Mouse (Mus musculus): ENCODE measurements around the gene Ptma. TPM values are rescaled to one million over a fixed set of nuclear protein-coding genes. Genes with fewer than 3 reads are reported as not detected.

The Ptma gene
- polyA plus RNA-seq, 2 experiments, result 993 to 1,286 TPM

DNA sequence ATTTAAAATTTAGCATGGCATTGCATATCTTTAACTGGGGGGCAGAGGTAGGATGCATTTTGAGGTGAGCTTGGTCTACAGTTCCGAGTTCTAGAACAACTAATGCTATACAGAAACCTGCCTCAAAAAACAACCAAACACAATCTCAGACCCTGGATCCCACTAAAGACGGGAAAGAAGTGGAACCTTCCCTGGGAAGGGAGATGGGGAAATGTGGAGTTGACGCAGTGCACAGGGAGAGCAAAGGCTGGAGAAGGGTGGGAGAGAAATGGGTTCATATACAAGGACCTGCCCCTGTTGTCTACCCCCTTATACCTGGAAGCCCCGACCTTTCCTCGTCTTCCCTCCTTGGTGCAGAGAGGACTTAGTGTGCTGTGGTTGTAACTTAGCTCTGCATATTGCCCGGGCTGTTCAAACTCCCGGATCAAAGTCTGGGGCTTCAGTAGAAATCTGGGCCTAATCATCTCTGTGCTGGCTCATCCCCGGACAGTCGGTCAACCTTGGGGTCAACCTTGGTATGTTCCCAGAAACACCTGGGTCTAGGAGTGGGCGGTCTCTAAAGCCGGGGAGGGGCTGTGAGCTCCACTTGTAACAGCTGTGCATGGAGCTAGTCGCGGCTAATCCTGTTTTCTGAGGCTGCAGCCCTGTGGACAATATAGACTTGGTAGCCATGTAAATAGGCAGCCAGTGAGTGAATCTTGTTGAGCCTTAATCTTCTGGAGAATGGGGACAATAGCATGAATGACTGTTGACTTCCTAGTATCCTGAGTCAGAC, 5.2 kb downstream of the Ptma start:
- no peak for TF ChIP-seq EP300 (IDR thresholded peaks at IDR 0.05; ENCODE audit: low read depth)
- no peak for TF ChIP-seq CTCF (IDR thresholded peaks at IDR 0.05; ENCODE audit: low read depth)
- H3K9me3 ChIP-seq (ENCODE audit: control insufficient read depth, low read length), result no peaks in the 10 kb centered on the region
- 9% methylated on average over 13 of the region's 13 CpGs for WGBS (ENCODE audit: insufficient replicate concordance)
- H3K27me3 ChIP-seq (ENCODE audit: control insufficient read depth, insufficient read depth, low read length), result no peaks in the 10 kb centered on the region
- H3K4me1 ChIP-seq (replicated peaks; ENCODE audit: control insufficient read depth in 2 of 2, insufficient read depth in 2 of 2, low read length in 1 of 2), result peaks cover 5 to 15% of the 10 kb centered on the region in 2 experiments
- no peak overlapping the region for H3K9ac ChIP-seq (replicated peaks)
- ATAC-seq (ENCODE audit: insufficient read depth) (peak; percentile 3), DNase-seq (ENCODE audit: low read depth in 3 of 3, low spot score in 3 of 3) (no peak)
- no peak overlapping the region for H3K4me3 ChIP-seq (ENCODE audit: insufficient read depth in 1 of 2, low read depth in 2 of 2, low read length in 2 of 2)
- H3K27ac ChIP-seq, result peak overlapping the region; percentile 51
- no peak overlapping the region for H3K4me2 ChIP-seq (ENCODE audit: low read depth)
- H3K36me3 ChIP-seq (replicated peaks; ENCODE audit: control insufficient read depth, insufficient read depth, low read depth), result peaks cover 26% of the 10 kb centered on the region

DNA sequence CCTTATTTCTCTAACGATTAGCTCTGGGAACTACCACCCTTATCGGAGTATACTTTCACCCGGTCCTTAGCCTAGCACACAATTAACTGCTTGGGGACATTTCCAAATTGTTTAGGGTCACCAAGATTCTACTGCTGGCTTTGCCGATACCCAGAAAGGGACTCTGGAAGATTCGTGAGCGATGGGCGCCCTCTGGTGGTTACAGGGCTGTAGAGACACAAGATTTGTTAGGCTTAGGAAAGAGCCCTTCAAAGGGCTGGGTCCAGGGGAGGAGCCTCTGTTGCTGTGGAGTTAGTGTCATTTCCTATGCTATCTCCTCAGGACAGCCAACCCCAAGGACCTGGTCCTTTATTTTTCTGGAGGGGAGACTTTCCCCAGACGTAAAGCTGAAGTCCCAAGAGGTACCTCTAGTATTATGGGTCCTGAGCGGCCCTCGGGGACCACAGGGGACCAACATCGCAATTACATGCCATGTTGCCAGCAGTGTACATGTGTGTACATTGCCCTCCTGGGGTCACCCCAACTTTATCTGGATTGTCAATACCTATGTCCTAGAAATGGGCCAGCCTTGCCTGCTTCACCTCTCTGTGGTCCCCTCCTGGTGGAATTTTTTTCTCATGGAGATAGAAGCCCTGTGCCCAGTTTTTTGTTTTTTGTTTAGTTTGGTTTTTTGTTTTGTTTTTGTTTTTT, 6.0 kb downstream of the Ptma start:
- Histone ChIP-seq H3K27ac (peak overlapping the region; percentile 51), H3K27me3 (ENCODE audit: control insufficient read depth, insufficient read depth, low read length) (no peaks in the 10 kb centered on the region), H3K9ac (replicated peaks) (no peak overlapping the region), H3K36me3 (replicated peaks; ENCODE audit: control insufficient read depth, insufficient read depth, low read depth) (peaks cover 26% of the 10 kb centered on the region), H3K4me2 (ENCODE audit: low read depth) (no peak overlapping the region), H3K9me3 (ENCODE audit: control insufficient read depth, low read length) (no peaks in the 10 kb centered on the region), H3K4me1 (replicated peaks; ENCODE audit: control insufficient read depth in 2 of 2, insufficient read depth in 2 of 2, low read length in 1 of 2) (peaks cover 5 to 15% of the 10 kb centered on the region in 2 experiments), H3K4me3 (ENCODE audit: insufficient read depth in 1 of 2, low read depth in 2 of 2, low read length in 2 of 2) (no peak overlapping the region)
- DNase-seq (ENCODE audit: low read depth in 3 of 3, low spot score in 3 of 3) (peak; percentile 89 to 92 (median 91)), ATAC-seq (ENCODE audit: insufficient read depth) (peak; percentile 43)
- 23% methylated on average over 11 of the region's 11 CpGs for WGBS (ENCODE audit: insufficient replicate concordance)
- TF ChIP-seq EP300 (IDR thresholded peaks at IDR 0.05; ENCODE audit: low read depth), result no peak; the same call in 1 of the 2 replicates
- TF ChIP-seq CTCF (IDR thresholded peaks at IDR 0.05; ENCODE audit: low read depth), result peak; percentile 95

DNA sequence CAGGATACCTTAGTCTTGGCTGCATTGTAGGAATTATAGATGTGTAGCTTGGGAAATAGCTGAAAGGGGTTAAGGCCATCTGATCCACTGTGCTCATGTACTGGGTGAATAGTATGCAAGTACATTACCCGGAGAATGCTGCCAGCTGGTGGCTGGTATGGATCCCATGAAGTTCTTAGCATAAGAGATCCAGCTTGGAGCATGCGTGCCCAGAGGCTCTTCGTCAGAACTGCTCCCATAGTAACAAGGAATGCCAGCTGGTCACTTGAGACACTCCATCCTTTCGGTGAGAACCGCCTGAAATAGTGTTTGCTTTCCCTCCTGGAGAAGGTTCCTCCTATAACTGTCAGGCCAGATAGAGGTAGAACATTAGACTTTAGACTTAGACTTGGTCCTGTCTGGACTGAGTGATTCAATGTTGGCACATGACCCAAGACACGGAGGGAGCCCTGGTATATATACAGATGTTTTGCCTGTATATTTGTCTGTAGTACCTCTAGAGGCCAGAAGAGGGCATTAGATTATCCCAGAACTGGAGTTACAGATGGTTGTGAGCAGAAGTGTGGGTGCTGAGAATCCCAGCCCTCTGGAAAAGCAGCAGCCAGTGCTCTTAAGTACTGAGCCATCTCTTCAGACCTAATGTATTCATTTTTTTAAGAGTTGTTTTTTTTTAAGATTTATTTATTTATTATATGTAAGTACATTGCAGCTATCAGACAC, 7.0 kb downstream of the Ptma start:
- Histone ChIP-seq H3K27me3 (ENCODE audit: control insufficient read depth, insufficient read depth, low read length) (no peaks in the 10 kb centered on the region), H3K9me3 (ENCODE audit: control insufficient read depth, low read length) (no peaks in the 10 kb centered on the region), H3K4me3 (ENCODE audit: insufficient read depth in 1 of 2, low read depth in 2 of 2, low read length in 2 of 2) (no peak overlapping the region), H3K4me1 (replicated peaks; ENCODE audit: control insufficient read depth in 2 of 2, insufficient read depth in 2 of 2, low read length in 1 of 2) (peaks cover 5 to 15% of the 10 kb centered on the region in 2 experiments), H3K36me3 (replicated peaks; ENCODE audit: control insufficient read depth, insufficient read depth, low read depth) (peaks cover 24% of the 10 kb centered on the region), H3K9ac (replicated peaks) (no peak overlapping the region), H3K4me2 (ENCODE audit: low read depth) (no peak overlapping the region), H3K27ac (no peak overlapping the region)
- TF ChIP-seq EP300 (IDR thresholded peaks at IDR 0.05; ENCODE audit: low read depth) (no peak), CTCF (IDR thresholded peaks at IDR 0.05; ENCODE audit: low read depth) (peak; percentile 52; the same call in 1 of the 2 replicates)
- DNase-seq (ENCODE audit: low read depth in 3 of 3, low spot score in 3 of 3) (no peak), ATAC-seq (ENCODE audit: insufficient read depth) (no peak)
- WGBS (ENCODE audit: insufficient replicate concordance), result 82% methylated on average over 6 of the region's 6 CpGs

DNA sequence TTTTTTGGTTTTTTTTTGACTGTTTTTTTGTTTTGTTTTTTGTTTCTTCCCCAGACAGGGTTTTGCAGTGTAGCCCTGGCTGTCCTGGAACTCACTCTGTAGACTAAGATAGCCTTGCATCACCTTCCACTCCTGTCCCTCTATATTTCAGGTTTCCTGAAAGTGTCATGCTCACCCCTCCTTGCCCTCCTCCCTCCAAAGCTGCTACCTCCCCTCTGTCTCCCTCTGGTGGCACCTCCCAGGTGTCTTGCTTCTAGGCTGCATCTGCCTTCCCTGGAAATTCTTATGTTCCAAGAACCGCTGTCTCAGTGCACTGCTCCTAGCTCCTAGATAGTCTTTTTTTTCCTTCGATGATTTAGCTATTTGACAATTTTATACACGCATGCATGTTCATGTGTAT, 11.9 kb downstream of the Ptma start:
- H3K36me3 ChIP-seq (replicated peaks; ENCODE audit: control insufficient read depth, insufficient read depth, low read depth), result peaks cover 4% of the 10 kb centered on the region
- peaks cover 0 to 3% of the 10 kb centered on the region in 2 experiments; a peak in 2 of 4 replicates for H3K4me1 ChIP-seq (replicated peaks; ENCODE audit: control insufficient read depth in 2 of 2, insufficient read depth in 2 of 2, low read length in 1 of 2)
- H3K27ac ChIP-seq, result no peak overlapping the region
- H3K9ac ChIP-seq (replicated peaks), result no peak overlapping the region
- no peaks in the 10 kb centered on the region for H3K9me3 ChIP-seq (ENCODE audit: control insufficient read depth, low read length)
- ATAC-seq (ENCODE audit: insufficient read depth) (no peak), DNase-seq (ENCODE audit: low read depth in 3 of 3, low spot score in 3 of 3) (no peak)
- H3K4me2 ChIP-seq (ENCODE audit: low read depth), result no peak overlapping the region
- peak; percentile 68 for TF ChIP-seq CTCF (IDR thresholded peaks at IDR 0.05; ENCODE audit: low read depth)
- TF ChIP-seq EP300 (IDR thresholded peaks at IDR 0.05; ENCODE audit: low read depth), result no peak
- WGBS (ENCODE audit: insufficient replicate concordance), result 74% methylated on average over 3 of the region's 3 CpGs
- no peaks in the 10 kb centered on the region for H3K27me3 ChIP-seq (ENCODE audit: control insufficient read depth, insufficient read depth, low read length)
- H3K4me3 ChIP-seq (ENCODE audit: insufficient read depth in 1 of 2, low read depth in 2 of 2, low read length in 2 of 2), result no peak overlapping the region
